Mouse (Mus musculus) testis, adult 2 months (tissue): ENCODE measurements around the gene Srp54a. TPM values are rescaled to one million over a fixed set of nuclear protein-coding genes. Genes with fewer than 3 reads are reported as not detected.

Source experiments
- H3K27ac ChIP-seq: fragments of 200-500 bp; 2 replicates; pipeline ENCODE4 v1.5.1; 2012; ENCODE audit warnings: low read depth, low read length; ENCODE audit not compliant: control insufficient read depth, insufficient read depth
- H3K27me3 ChIP-seq: fragments of 200-500 bp; 2 replicates; pipeline ENCODE4 v1.6.1; 2012; ENCODE audit warnings: mild to moderate bottlenecking, low read length, moderate library complexity; ENCODE audit not compliant: control insufficient read depth, insufficient read depth
- H3K36me3 ChIP-seq: fragments of 200-500 bp; 2 replicates; pipeline ENCODE4 v1.6.1; 2012; ENCODE audit warnings: mild to moderate bottlenecking, low read length; ENCODE audit not compliant: control insufficient read depth, insufficient read depth
- H3K4me1 ChIP-seq: fragments of 200-500 bp; 2 replicates; pipeline ENCODE4 v1.6.1; 2012; ENCODE audit warnings: low read length; ENCODE audit not compliant: control insufficient read depth, insufficient read depth
- H3K4me3 ChIP-seq: fragments of 200-500 bp; 2 replicates; pipeline ENCODE4 v1.5.1; 2012; ENCODE audit warnings: low read depth, mild to moderate bottlenecking, low read length, moderate library complexity, mixed read lengths; ENCODE audit not compliant: control insufficient read depth
- CTCF ChIP-seq: fragments of 200-500 bp; IDR thresholded peaks from 2 replicates; pipeline ENCODE4 v1.5.1; 2012; ENCODE audit warnings: low read depth, mild to moderate bottlenecking, inconsistent platforms, low read length, moderate library complexity; ENCODE audit not compliant: control insufficient read depth, insufficient read depth, insufficient replicate concordance
- POLR2A ChIP-seq: fragments of 200-500 bp; IDR thresholded peaks from 2 replicates; pipeline ENCODE4 v1.6.1; 2012; ENCODE audit warnings: low read depth, mild to moderate bottlenecking, inconsistent platforms, low read length, moderate library complexity; ENCODE audit not compliant: control insufficient read depth
- polyA plus RNA-seq: library from polyadenylated mRNA; depleted of rRNA; stranded (reverse); fragments of >200 nt; gene quantifications from 2 replicates; pipeline ENCODE4 v1.2.3, GENCODE M21; 2012

Srp54a gene
- polyA plus RNA-seq, 1 experiment, result 20.1 TPM

DNA sequence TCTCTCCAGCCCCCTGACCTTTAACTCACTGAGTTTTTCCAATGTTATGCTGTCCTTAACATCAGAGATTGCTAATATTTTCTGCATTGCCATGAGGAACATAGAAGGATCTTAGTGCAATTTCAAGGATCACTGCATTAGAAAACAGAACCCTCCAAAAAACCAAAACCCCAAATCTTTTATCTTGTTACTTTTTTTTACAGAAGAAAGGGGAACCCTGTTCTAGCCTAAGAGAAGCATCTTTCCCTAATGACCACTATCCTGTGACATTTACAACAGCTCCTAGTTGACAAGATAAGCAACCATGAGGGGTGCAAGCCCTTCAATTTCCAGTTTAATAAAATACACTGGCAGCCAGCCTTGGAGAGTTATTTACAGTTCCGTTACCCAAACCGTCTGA is 23.4 kb upstream of the Srp54a start:
- Histone ChIP-seq H3K36me3 (no peaks in the 10 kb centered on the region; the same call in 1 of the 2 replicates), H3K4me3 (no peak overlapping the region), H3K4me1 (no peaks in the 10 kb centered on the region), H3K27ac (no peak overlapping the region), H3K27me3 (no peaks in the 10 kb centered on the region)
- TF ChIP-seq POLR2A, result no peak
- no peak for TF ChIP-seq CTCF

DNA sequence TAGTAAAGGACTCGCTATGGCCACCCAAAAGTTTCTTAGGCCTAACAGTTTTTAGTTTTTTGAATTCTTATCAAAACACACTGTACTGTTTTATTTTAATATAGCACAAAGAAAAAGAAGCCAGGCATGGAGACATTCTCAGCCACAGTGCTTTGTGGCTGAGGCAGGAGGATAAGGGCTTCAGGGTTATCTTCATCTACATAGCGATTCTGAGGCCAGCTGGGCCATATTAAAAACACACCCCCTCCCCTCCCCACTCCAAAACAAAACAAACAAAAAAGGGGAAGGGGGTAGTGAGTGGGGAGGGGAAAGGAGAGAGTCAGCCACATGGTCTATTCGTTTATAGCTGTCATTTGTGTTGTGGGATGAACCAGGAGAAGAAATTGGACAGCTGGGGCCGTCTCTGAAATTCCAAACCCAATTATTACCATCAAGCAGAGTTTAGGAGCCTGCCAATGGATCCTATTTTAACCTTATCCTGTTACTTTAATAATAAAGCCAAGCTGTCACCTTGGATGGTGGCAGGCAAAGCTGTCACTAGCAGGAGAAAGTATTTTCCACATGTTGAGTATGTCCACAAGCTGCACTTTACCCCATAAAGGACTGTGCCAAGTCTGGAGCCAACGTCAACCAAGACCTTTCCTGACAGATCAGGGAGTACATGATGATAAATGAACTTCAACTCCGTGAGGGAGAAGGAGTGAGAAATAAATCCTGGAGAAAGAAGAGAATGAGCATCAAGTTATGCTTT is 21.0 kb upstream of the Srp54a start:
- no peak for TF ChIP-seq POLR2A
- no peak for TF ChIP-seq CTCF
- no peak overlapping the region for H3K4me3 ChIP-seq
- H3K4me1 ChIP-seq, result no peaks in the 10 kb centered on the region
- H3K27ac ChIP-seq, result no peak overlapping the region
- H3K27me3 ChIP-seq, result no peaks in the 10 kb centered on the region
- H3K36me3 ChIP-seq, result no peaks in the 10 kb centered on the region; the same call in 1 of the 2 replicates

- Histone ChIP-seq H3K27me3 (no peaks in the 10 kb centered on the region), H3K4me1 (no peaks in the 10 kb centered on the region), H3K36me3 (no peaks in the 10 kb centered on the region; the same call in 1 of the 2 replicates), H3K27ac (no peak overlapping the region), H3K4me3 (no peak overlapping the region)
- TF ChIP-seq POLR2A (no peak), CTCF (no peak)
Observed at GRCm38 (mm10) chr12:55059812-55060211, 20.2 kb upstream of the Srp54a start.

- Histone ChIP-seq H3K4me1 (no peaks in the 10 kb centered on the region), H3K27ac (no peak overlapping the region), H3K4me3 (no peak overlapping the region), H3K27me3 (no peaks in the 10 kb centered on the region), H3K36me3 (no peaks in the 10 kb centered on the region; the same call in 1 of the 2 replicates)
- TF ChIP-seq POLR2A, result no peak
- no peak for TF ChIP-seq CTCF
Observed at GRCm38 (mm10) chr12:55060212-55060898, 19.7 kb upstream of the Srp54a start.

- Histone ChIP-seq H3K27ac (no peak overlapping the region), H3K4me1 (no peaks in the 10 kb centered on the region)
- TF ChIP-seq POLR2A (no peak), CTCF (no peak)
Observed at GRCm38 (mm10) chr12:55061006-55061405, 19.1 kb upstream of the Srp54a start.

GRCm38 (mm10) chr12:55062141-55062540 is 17.9 kb upstream of the Srp54a start:
- Histone ChIP-seq H3K4me3 (no peak overlapping the region), H3K4me1 (peaks cover 2% of the 10 kb centered on the region; the same call in 1 of the 2 replicates), H3K36me3 (no peaks in the 10 kb centered on the region), H3K27ac (no peak overlapping the region), H3K27me3 (no peaks in the 10 kb centered on the region)
- TF ChIP-seq POLR2A (no peak), CTCF (no peak)

More at GRCm38 (mm10) chr12:55061006-55061405, 19.1 kb upstream of the Srp54a start:
- H3K4me3 ChIP-seq, result no peak overlapping the region
- no peaks in the 10 kb centered on the region for H3K36me3 ChIP-seq
- no peaks in the 10 kb centered on the region for H3K27me3 ChIP-seq

- H3K4me3 ChIP-seq, result no peak overlapping the region
- H3K4me1 ChIP-seq, result no peaks in the 10 kb centered on the region
- H3K36me3 ChIP-seq, result no peaks in the 10 kb centered on the region
- H3K27me3 ChIP-seq, result no peaks in the 10 kb centered on the region
- no peak for TF ChIP-seq CTCF
- no peak for TF ChIP-seq POLR2A
- H3K27ac ChIP-seq, result no peak overlapping the region
Observed at GRCm38 (mm10) chr12:55072495-55072894, 7.6 kb upstream of the Srp54a start.
